Mouse (Mus musculus) E14TG2a.4 (cell line): ENCODE data around the gene Ankrd28.

Source experiments
- CTCF ChIP-seq: conservative IDR thresholded peaks from 2 replicates; pipeline ENCODE4 v1.5.1; 2014; ENCODE audit warnings: low read length
- NANOG ChIP-seq: IDR thresholded peaks from 2 replicates; pipeline ENCODE4 v1.6.1; 2014; ENCODE audit warnings: borderline replicate concordance, low read length, mixed read lengths
- POU5F1 ChIP-seq: IDR thresholded peaks from 2 replicates; pipeline ENCODE4 v1.6.1; 2014; ENCODE audit warnings: low read length, borderline replicate concordance

DNA sequence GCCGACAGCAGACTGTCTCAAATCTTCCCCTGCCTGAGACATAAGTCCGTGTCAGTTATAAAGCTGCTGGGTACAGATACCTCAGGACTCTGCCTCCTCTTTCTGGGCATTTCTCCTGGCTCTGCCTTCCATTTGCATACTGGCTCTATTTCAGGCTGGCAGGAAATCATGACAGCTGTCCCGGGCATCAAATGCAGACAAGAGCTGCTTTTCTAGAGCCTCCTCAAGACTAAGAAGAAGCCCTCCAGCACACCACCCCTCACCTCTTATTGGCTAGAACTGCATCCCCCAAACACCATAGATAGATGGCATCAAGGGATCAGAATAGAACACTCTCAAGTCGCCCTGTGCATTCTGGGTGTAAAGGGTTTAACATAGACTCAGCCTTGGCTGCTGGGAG, 24.2 kb upstream of the Ankrd28 start:
- TF ChIP-seq CTCF = no peak
- TF ChIP-seq NANOG = no peak
- TF ChIP-seq POU5F1 = no peak
